Mouse (Mus musculus) 416B (cell line): ENCODE measurements around the gene Ip6k2.
A peak's percentile ranks its signal among the peaks of the same experiment; 100 is the strongest.

Experiments
- DNase-seq: peaks from one replicate; pipeline ENCODE4 v3.0.0; 2011; ENCODE audit warnings: low read depth

Ip6k2 gene

DNA sequence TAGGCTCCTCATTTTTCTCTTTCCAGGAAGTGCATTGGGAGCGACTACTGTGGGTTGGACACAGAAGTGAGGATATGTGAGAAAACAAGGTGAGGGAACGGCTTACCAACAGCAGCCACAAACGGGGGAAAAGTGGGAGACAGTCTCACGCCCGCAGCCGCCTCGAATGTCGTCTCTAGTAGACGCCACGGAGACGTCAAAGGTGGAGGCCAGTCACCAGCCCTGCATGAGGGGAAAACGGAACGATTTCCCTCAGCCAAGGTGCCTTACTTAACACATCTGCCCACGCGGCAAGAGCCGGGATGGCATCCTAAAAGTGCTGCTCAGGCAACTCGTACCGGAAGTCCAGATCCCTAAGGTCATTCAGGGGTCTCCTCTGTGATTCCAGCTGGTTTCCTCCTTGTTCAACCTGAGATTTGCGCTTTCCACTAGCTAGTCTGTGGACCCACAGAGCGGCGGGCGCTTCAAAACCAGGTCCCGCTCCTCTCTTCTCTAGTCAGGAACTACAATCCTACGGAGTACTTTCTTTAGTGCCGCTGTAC, 40.6 kb downstream of the Ip6k2 start:
- no peak for DNase-seq

DNA sequence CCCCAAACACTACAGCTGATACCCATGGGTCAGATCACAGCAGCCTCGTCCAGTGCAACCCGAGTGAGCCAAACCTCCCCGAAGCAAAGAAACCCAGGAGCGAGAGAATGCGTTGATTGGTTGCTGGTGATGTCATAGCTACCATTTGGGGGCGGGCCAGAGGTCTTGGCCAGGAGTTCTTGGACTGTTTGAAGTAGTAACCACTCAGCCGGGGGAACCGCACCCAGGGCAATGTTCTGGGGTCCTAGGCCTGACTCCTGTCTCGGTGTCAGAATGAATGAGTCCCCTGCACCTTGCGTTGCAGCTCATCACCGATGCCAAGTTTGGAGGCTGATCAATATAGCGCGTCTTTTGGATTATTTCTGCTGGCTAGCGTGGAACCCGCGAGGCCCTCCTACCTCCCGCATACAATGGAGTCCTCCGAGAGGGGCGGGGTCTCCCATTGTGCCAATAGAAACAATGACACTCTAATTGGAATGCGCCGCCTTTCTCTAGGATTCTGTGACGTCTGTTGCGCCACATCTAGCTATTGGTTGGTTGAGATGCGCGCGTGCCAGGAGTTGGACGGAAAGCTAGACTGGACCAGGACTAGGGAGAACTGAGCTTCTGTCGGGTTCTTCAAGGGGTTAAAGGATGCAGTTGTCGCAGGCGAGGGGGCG, 41.3 kb downstream of the Ip6k2 start:
- DNase-seq, result no peak

DNA sequence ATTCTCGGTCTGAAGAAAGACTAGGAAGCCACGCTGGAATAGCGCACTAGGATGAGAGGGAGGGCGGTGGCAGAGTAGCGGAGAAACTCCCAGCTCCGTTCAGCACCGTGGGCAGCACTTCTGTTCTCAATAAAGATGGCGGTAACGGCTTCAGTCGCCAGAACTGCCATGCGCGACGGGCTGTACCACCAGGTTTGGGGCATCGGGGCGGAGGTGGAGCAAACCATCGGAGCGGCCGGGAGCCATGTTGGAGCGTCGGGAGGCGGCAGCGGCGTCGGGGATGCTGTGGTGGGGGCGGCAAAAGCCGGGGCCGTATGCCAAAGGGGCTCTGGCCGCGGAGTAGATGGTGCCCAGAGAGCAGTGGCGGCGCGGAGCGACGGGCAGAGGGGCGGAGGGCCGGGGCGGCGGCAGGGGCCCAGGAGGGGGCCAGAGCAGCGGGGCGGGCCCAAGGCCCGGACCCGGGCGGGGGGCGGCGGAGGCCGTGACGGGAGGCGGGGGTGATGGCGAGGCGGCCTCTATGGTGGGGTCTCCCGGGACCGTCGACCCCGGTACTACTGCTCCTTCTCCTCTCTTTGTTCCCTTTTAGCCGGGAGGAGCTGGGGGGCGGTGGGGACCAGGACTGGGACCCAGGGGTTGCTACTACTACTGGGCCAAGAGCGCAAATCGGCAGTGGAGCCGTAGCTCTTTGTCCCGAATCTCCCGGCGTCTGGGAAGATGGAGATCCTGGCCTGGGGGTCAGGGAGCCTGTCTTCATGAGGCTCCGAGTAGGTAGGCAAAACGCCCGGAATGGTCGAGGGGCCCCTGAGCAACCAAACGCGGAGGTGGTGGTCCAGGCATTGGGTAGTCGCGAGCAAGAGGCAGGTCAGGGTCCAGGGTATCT, 42.5 kb downstream of the Ip6k2 start, which contains the start of gene Celsr3:
TSS of gene Celsr3 (plus strand) at position 501 of the 880 bp plus-strand sequence.
- DNase-seq, result no peak

GRCm38 (mm10) chr9:108826700-108827340, 43.2 kb downstream of the Ip6k2 start:
- no peak for DNase-seq

- no peak for DNase-seq
These were observed 43.9 kb downstream of the Ip6k2 start for GRCm38 (mm10) chr9:108827454-108827853.

DNA sequence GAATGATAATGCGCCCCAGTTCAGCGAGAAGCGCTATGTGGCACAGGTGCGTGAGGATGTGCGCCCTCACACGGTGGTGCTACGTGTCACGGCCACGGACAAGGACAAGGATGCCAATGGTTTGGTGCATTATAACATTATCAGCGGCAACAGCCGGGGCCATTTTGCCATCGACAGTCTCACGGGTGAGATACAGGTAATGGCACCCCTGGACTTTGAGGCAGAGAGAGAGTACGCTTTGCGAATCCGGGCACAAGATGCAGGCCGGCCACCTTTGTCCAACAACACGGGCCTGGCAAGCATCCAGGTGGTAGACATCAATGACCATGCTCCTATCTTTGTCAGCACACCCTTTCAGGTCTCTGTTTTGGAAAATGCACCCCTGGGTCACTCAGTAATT, 44.3 kb downstream of the Ip6k2 start:
- no peak for DNase-seq

- DNase-seq, result peak; percentile 73
These were observed 48.0 kb downstream of the Ip6k2 start for GRCm38 (mm10) chr9:108831637-108832036.

GRCm38 (mm10) chr9:108832390-108833108, 49.0 kb downstream of the Ip6k2 start:
- peak; percentile 22 for DNase-seq

GRCm38 (mm10) chr9:108842989-108843388, 59.4 kb downstream of the Ip6k2 start:
- no peak for DNase-seq

- DNase-seq, result no peak
These were observed 61.8 kb downstream of the Ip6k2 start for GRCm38 (mm10) chr9:108845390-108845789.

GRCm38 (mm10) chr9:108847374-108847773, 63.8 kb downstream of the Ip6k2 start:
- DNase-seq, result no peak

DNA sequence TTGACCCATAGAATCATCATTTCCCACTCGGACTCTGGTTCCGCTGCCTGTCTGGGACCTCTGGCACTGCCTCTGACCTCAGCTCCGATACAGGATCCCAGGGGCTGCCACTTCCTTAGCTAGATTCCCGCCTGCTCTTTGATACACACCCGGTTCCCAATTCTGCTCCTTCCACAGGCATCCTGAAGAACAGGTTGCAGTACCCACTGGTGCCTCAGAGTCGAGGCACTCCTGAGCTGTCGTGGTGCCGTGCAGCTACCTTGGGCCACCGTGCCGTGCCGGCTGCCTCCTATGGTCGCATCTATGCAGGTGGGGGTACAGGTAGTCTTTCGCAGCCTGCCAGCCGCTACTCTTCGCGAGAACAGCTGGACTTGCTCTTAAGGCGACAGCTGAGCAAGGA, 64.8 kb downstream of the Ip6k2 start:
- DNase-seq, result no peak

DNA sequence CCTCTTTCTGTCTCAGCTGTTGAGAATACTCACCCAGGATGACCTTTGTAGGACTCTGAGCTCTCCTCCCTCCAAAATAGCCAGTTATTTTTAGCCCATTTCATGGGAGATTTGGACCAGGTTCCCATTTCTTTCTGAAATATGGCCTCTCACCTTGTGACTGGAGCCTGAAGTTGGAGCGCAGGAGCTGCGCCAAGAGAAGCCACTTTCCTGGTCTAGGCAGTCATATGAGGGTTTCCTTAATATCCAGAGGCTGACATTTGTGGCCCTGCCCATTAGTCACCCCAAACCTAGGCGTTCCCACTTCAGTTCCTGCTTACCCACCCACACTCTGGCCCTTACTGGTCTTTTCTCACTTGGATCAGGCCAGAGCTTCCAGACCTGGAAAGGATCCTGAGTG, 69.4 kb downstream of the Ip6k2 start, which contains the start of gene Slc26a6:
TSS of gene Slc26a6 (plus strand) at position 308 of the 400 bp plus-strand sequence.
- peak; percentile 14 for DNase-seq

DNA sequence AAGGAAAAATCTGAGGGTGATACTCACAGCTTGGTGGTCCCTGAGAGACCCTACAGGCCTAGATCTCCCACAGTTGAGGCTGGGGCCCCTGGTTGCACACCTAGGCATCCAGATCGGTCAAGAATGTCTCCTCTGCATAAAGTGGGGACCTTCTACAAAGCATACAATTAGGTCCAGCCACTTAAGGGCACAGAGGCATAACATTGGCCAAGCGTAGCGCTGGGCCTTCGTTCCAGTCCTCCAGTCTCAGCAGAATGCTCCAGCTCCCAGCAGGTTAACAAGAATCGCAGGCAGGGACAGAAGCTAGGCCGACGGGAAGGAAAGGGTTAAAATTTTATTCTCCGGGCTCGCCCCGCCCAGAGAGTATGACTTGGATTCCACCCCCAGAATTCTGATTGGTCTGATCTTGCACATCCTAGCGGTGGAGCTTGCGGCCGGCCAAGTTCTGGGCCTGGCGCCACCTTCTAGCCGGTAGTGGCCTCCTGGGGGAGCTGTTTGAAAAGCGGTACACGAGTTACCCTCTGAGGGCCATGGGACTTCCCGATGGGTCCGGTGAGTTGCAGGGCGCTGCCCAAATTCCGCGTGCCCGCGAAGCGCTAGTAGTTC, 70.1 kb downstream of the Ip6k2 start:
- peak; percentile 98 for DNase-seq

DNA sequence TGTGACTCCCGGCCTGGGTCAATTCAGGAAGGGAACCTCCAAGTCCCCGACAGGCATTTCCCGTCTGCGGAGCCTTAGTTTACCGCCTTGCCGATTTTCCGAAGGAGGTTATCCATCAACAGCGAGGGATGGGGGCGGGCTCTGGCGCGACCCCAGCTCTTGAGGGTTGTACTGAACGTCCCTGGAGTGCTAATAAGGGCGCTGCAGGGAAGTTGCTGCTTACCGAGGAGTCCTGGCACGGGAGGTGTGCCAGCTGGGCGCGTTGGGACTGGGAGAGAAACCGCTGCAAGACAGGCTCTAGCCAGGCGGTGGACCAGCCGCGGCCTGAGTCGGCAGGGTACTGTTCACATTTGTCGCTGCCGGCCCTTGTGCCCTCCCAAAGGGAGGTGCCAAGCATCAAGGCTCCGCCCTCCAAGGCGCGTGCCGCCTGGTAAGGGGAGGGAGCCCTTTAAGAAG, 70.7 kb downstream of the Ip6k2 start:
- peak; percentile 94 for DNase-seq

- no peak for DNase-seq
These were observed 71.7 kb downstream of the Ip6k2 start for GRCm38 (mm10) chr9:108855335-108855734.
